In the genomic region with DNA sequence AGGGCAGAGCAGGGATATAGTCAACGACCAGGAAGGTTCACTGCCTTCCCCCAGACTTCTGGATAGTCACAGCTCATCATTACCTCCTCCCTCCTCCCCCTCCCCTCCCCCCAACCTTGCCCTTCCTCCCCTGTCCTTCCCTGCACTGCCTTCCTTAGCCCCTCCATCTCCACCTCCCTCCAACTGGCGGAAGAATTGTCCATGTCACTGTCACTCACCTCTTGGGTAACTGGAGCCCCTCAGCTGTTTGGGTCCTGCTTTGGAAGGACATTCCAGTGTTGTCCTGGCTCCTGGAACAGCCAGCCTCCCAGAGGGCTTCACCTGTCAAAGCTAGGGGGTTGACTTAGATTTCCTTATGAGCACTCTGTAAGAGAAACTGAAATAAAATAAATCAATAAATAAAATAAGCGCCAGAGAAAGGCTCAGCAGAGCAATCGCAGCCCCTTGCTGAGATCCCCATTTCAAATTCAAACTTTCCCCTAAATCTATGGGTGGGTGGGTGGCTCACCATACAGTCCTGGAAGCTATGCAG, we compare ENCODE assay signal across 30 mouse cellular contexts. TPM values are rescaled to one million over a fixed set of nuclear protein-coding genes. Genes with fewer than 3 reads are reported as not detected.
DNase-seq lines count a peak whose midpoint lies in the region; ATAC-seq and TF ChIP-seq lines count a peak whose summit lies in the region.
"Had no signal": no experiment of that assay in that cellular context is flagged by ENCODE, and none has a peak within 500 bp of the region (broad histone marks: within the 10 kb centered on the region; RNA-seq: fewer than 3 reads in every experiment).

No protein-coding gene starts in this region.

- no peaks in the 10 kb centered on the region for H3K36me3 ChIP-seq in midbrain, embryonic 11.5 days (ENCODE audit: control insufficient read depth, insufficient read depth, low read length)
- H3K36me3 ChIP-seq in midbrain, embryonic 16.5 days (ENCODE audit: control insufficient read depth, insufficient read depth, low read length): no peaks in the 10 kb centered on the region
- H3K36me3 ChIP-seq: embryonic facial prominence, embryonic 15.5 days; heart, embryonic 13.5 days; hindbrain, embryonic 12.5 days; hindbrain, embryonic 15.5 days; intestine, embryonic 15.5 days had no signal

- no peaks in the 10 kb centered on the region for H3K27me3 ChIP-seq in midbrain, embryonic 11.5 days (ENCODE audit: control insufficient read depth, insufficient read depth, low read length)
- H3K27me3 ChIP-seq in midbrain, embryonic 16.5 days (ENCODE audit: control insufficient read depth, insufficient read depth, low read depth, low read length): no peaks in the 10 kb centered on the region
- H3K27me3 ChIP-seq: embryonic facial prominence, embryonic 15.5 days; heart, embryonic 13.5 days; hindbrain, embryonic 12.5 days; hindbrain, embryonic 15.5 days; intestine, embryonic 15.5 days had no signal

- H3K4me1 ChIP-seq in midbrain, embryonic 11.5 days (ENCODE audit: control insufficient read depth, insufficient read depth, low read length): no peaks in the 10 kb centered on the region
- H3K4me1 ChIP-seq in midbrain, embryonic 16.5 days (ENCODE audit: control insufficient read depth, insufficient read depth, low read length): no peaks in the 10 kb centered on the region
- H3K4me1 ChIP-seq: embryonic facial prominence, embryonic 15.5 days; heart, embryonic 13.5 days; hindbrain, embryonic 15.5 days; intestine, embryonic 15.5 days had no signal

- 44% methylated on average over 4 of the region's 4 CpGs for WGBS in midbrain, embryonic 11.5 days
- 49% methylated on average over 4 of the region's 4 CpGs for WGBS in midbrain, embryonic 16.5 days

- no peaks in the 10 kb centered on the region for H3K9me3 ChIP-seq in midbrain, embryonic 11.5 days (ENCODE audit: control insufficient read depth, low read length)
- no peaks in the 10 kb centered on the region for H3K9me3 ChIP-seq in midbrain, embryonic 16.5 days (replicated peaks; ENCODE audit: control insufficient read depth, low read length, poor library complexity, severe bottlenecking)
- H3K9me3 ChIP-seq: embryonic facial prominence, embryonic 15.5 days; hindbrain, embryonic 12.5 days; hindbrain, embryonic 15.5 days; intestine, embryonic 15.5 days had no signal

- no peak overlapping the region for H3K4me2 ChIP-seq in midbrain, embryonic 11.5 days
- H3K4me2 ChIP-seq in midbrain, embryonic 16.5 days (ENCODE audit: low read length): no peak overlapping the region
- H3K4me2 ChIP-seq: embryonic facial prominence, embryonic 15.5 days; heart, embryonic 13.5 days; hindbrain, embryonic 12.5 days; hindbrain, embryonic 15.5 days; intestine, embryonic 15.5 days had no signal

- H3K4me3 ChIP-seq in gastrocnemius, adult 2 months: peak overlapping the region; percentile 53
- H3K4me3 ChIP-seq in midbrain, embryonic 11.5 days (ENCODE audit: low read depth, low read length): no peak overlapping the region
- H3K4me3 ChIP-seq in midbrain, embryonic 16.5 days (ENCODE audit: low read depth, low read length): no peak overlapping the region
- H3K4me3 ChIP-seq: embryonic facial prominence, embryonic 15.5 days; heart, embryonic 13.5 days; hindbrain, embryonic 12.5 days; hindbrain, embryonic 15.5 days; intestine, embryonic 15.5 days had no signal

- ATAC-seq in midbrain, embryonic 11.5 days (ENCODE audit: low FRiP score): no peak
- ATAC-seq in midbrain, embryonic 16.5 days: no peak
- ATAC-seq: activated CD4-positive, CD25-positive, alpha-beta regulatory T cell, adult 4 months; CD4-positive, CD25-positive, alpha-beta regulatory T cell, adult 4 months; forebrain, embryonic 14.5 days; forebrain, postnatal 0 days; intestine, embryonic 15.5 days had no signal

- no peak for TF ChIP-seq CTCF in gastrocnemius, adult 2 months (IDR thresholded peaks at IDR 0.05)

- no peak overlapping the region for H3K9ac ChIP-seq in midbrain, embryonic 11.5 days (ENCODE audit: low read length)
- H3K9ac ChIP-seq in midbrain, embryonic 16.5 days (ENCODE audit: low read depth, low read length): no peak overlapping the region
- H3K9ac ChIP-seq: embryonic facial prominence, embryonic 15.5 days; forebrain, postnatal 0 days; heart, embryonic 13.5 days; hindbrain, embryonic 12.5 days; hindbrain, embryonic 15.5 days; intestine, embryonic 15.5 days had no signal

- peak; percentile 86 for DNase-seq in gastrocnemius, adult 2 months
- no peak for DNase-seq in gastrocnemius, postnatal 4 days (ENCODE audit: low spot score in 2 of 2)
- DNase-seq in midbrain, embryonic 11.5 days (ENCODE audit: low spot score, missing footprints): peak; percentile 83
- peak; percentile 84 for DNase-seq in gastrocnemius, postnatal 25 days
- no peak for DNase-seq in right cerebral cortex, postnatal 36 days (ENCODE audit: low spot score in 2 of 2)
- DNase-seq: adrenal gland, adult 8-10 months; adrenal gland, postnatal 25 days; cerebellum, adult 11-12 months; cerebellum, adult 8-10 months; cerebellum, postnatal 10 days; cerebellum, postnatal 36 days; embryo, embryonic 11 days; forebrain, postnatal 0 days; heart, adult 18-20 months; heart, postnatal 14 days; heart, postnatal 4 days; kidney, adult 11 months had no signal

- intact Hi-C loops in gastrocnemius, adult 2 months (cut with DNase I): no loop called here

- peak overlapping the region; percentile 97 for H3K27ac ChIP-seq in gastrocnemius, adult 2 months
- H3K27ac ChIP-seq in midbrain, embryonic 11.5 days (ENCODE audit: low read depth, low read length): no peak overlapping the region
- H3K27ac ChIP-seq in midbrain, embryonic 16.5 days (ENCODE audit: low read length): no peak overlapping the region
- H3K27ac ChIP-seq: embryonic facial prominence, embryonic 15.5 days; heart, embryonic 13.5 days; hindbrain, embryonic 12.5 days; hindbrain, embryonic 15.5 days; intestine, embryonic 15.5 days had no signal

RNA-seq across cellular contexts. Expression of a gene that starts 41.5 kb away (rescaled TPM):
- total RNA-seq in gastrocnemius, adult 2 months (2021): 10 to 100 TPM in 1 of 2 experiments, 1 to 10 TPM in 1; 7.8 to 15.3 TPM
- total RNA-seq in gastrocnemius, postnatal 4 days (2021): 100 to 1,000 TPM; 510 to 548 TPM
- 0.51 and 0.54 TPM in 2 replicates for polyA plus RNA-seq in midbrain, embryonic 11.5 days (2014; fragmentation: Nextera tagmentation; extraction: Ambion mirVana)
- 0.14 and 0.22 TPM in 2 replicates for polyA plus RNA-seq in midbrain, embryonic 16.5 days (2015; fragmentation: Nextera tagmentation; extraction: Ambion mirVana)
- 10 to 100 TPM; 11.9 to 13.1 TPM for total RNA-seq in gastrocnemius, postnatal 25 days (2021)
- total RNA-seq: adrenal gland, postnatal 25 days; heart, postnatal 14 days had no signal

RNA-seq across cellular contexts. Expression of a gene that starts 51.2 kb away (rescaled TPM):
- total RNA-seq in gastrocnemius, adult 2 months (2021): 1,000 to 10,000 TPM; 1,238 to 3,712 TPM
- total RNA-seq in gastrocnemius, postnatal 4 days (2021): 100 to 1,000 TPM; 229 to 257 TPM
- not detected in 2 replicates for polyA plus RNA-seq in midbrain, embryonic 11.5 days (2014; fragmentation: Nextera tagmentation; extraction: Ambion mirVana)
- 0.14 and 0.25 TPM in 2 replicates for polyA plus RNA-seq in midbrain, embryonic 16.5 days (2015; fragmentation: Nextera tagmentation; extraction: Ambion mirVana)
- total RNA-seq in gastrocnemius, postnatal 25 days (2021): 1,000 to 10,000 TPM; 1,544 to 1,819 TPM
- total RNA-seq: adrenal gland, adult 8-10 months; adrenal gland, postnatal 25 days; ES-E14; heart, adult 18-20 months; heart, postnatal 14 days had no signal
- polyA plus RNA-seq: activated CD4-positive, CD25-positive, alpha-beta regulatory T cell, adult 4 months; C2C12; CD4-positive, CD25-positive, alpha-beta regulatory T cell, adult 4 months; embryonic facial prominence, embryonic 11.5 days; forebrain, embryonic 11.5 days; heart, embryonic 13.5 days; hindbrain, embryonic 12.5 days; intestine, embryonic 15.5 days had no signal

Comparison
In these comparisons a context has a peak if more than half of its experiments do, and no peak if none do; other contexts are left out.
1. DNase-seq: peak in gastrocnemius, adult 2 months (single experiment), midbrain, embryonic 11.5 days (single experiment) and gastrocnemius, postnatal 25 days (single experiment); none in gastrocnemius, postnatal 4 days (0 of 2) and right cerebral cortex, postnatal 36 days (0 of 2).
2. RNA of a gene that starts 41.5 kb away (total RNA-seq): 510 to 548 TPM in gastrocnemius, postnatal 4 days; 7.8 to 15.3 TPM in gastrocnemius, adult 2 months and 11.9 to 13.1 TPM in gastrocnemius, postnatal 25 days; every median in the first group is over 10 times any median in the second.
3. RNA of a gene that starts 51.2 kb away (total RNA-seq): 1,238 to 3,712 TPM in gastrocnemius, adult 2 months and 1,544 to 1,819 TPM in gastrocnemius, postnatal 25 days; 229 to 257 TPM in gastrocnemius, postnatal 4 days; every median in the first group is over 4 times any median in the second.